Mouse (Mus musculus): ENCODE results near the gene Efs. TPM values are rescaled to one million over a fixed set of nuclear protein-coding genes. Genes with fewer than 3 reads are reported as not detected.

Gene Efs
- polyA plus RNA-seq, 1 experiment from 2014 or later, result 52.2 TPM

DNA sequence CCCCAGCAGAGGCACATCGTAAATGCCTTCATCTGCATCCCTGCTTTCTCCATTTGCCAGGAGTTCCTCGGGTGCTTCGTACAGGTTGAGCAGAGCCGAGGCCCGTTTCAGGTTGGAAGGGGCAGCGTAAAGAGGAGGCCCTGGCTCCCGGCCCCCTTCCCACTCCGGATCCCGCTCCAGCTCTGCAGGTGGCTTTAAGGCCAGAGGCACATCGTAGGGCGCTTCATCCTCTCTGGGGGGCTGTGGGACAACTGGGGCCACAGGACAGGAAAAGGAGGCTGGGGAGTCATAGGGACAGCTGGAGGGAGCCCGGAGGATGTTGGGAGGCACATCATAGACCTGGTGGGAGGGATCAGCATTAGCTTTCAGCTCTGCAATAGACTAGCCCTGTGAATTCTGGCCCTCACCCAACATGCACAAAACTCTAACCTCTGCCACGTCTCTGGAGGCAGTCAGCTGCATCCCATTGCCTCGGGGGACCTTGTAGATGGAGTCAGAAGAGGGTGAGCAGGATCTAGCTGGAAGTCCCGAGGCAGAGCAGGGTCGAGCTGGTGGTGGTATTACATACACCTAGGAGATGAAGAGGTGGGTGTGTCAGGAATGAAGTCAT is 5.7 kb downstream of the Efs start:
- Histone ChIP-seq H3K4me1 (ENCODE audit: control insufficient read depth, insufficient read depth, low read length) (peaks cover 10% of the 10 kb centered on the region; the same call in 1 of the 2 replicates), H3K9ac (ENCODE audit: low read depth, low read length) (no peak overlapping the region), H3K4me2 (ENCODE audit: low read depth, low read length) (no peak overlapping the region), H3K27ac (replicated peaks; ENCODE audit: low read depth, low read length) (no peak overlapping the region), H3K4me3 (ENCODE audit: low read depth, low read length) (no peak overlapping the region), H3K27me3 (replicated peaks; ENCODE audit: control insufficient read depth, insufficient read depth, low read length) (no peaks in the 10 kb centered on the region), H3K36me3 (ENCODE audit: control insufficient read depth, insufficient read depth, low read length) (peaks cover 79% of the 10 kb centered on the region), H3K9me3 (ENCODE audit: control insufficient read depth, low read length) (peaks cover 17% of the 10 kb centered on the region)
- 92% methylated on average over 15 of the region's 16 CpGs for whole genome bisulfite sequencing
- no peak for ATAC-seq (ENCODE audit: low read depth)
- DNase-seq (ENCODE audit: low spot score), result no peak

DNA sequence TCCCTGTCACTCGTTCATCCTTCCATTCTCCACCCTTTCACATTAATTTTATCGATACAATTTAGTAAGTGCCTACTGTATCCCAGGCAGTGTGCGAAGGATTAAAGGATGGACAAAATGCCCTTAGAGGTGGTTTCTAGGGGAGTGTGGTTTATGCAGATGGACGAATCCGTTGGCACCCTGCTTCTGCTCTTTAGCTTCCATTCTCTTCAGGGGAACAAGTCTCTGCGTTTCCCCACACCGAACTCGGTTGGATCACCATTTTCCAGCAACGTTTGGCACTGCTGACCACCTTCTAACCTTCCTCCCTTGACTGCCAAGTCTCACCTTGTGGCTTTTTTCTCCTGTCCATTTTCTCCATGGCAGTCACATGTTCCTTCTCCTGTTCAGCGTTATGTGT is 12.6 kb downstream of the Efs start:
- Histone ChIP-seq H3K4me3 (ENCODE audit: low read depth, low read length) (peak overlapping the region; percentile 79), H3K36me3 (ENCODE audit: control insufficient read depth, insufficient read depth, low read length) (peaks cover 67% of the 10 kb centered on the region)
- 14% methylated on average over 10 of the region's 10 CpGs for WGBS

DNA sequence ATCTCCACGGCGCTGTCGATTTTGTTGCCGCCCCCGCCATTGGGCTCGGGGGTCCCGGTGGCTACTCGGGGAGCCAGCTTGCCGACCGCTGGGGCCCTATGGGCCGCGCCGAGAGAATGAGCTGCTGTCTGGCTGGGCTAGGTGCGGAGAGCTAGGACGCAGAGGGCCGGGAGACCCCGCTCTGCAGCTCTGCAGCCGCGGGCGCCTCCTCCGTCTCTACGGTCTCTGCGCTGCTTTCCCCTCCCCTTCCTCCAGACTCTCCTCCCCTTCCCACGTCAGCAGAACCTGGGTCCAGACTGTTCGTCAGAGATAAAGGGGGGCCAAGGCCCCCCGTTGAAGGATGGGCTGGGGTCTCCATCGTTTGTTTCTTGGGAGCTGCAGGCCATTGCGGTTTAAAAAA is 13.0 kb downstream of the Efs start, which contains the start of gene Slc22a17:
Gene Slc22a17 (minus strand): TSS at position 247 of the 400 bp plus-strand sequence.
- under 1% methylated on average over 27 of the region's 28 CpGs for WGBS
- peak; percentile 95 for DNase-seq (ENCODE audit: low spot score)
- peak within 1 kb of the TSS; percentile 96 for H3K4me2 ChIP-seq (ENCODE audit: low read depth, low read length)

More for the DNA sequence above, 12.6 kb downstream of the Efs start:
- peaks cover 9% of the 10 kb centered on the region for H3K4me1 ChIP-seq (ENCODE audit: control insufficient read depth, insufficient read depth, low read length)
- peak overlapping the region; percentile 89 for H3K9ac ChIP-seq (ENCODE audit: low read depth, low read length)
- no peaks in the 10 kb centered on the region for H3K9me3 ChIP-seq (ENCODE audit: control insufficient read depth, low read length)
- H3K27ac ChIP-seq (replicated peaks; ENCODE audit: low read depth, low read length), result peak overlapping the region; percentile 82
- H3K4me2 ChIP-seq (ENCODE audit: low read depth, low read length), result peak overlapping the region; percentile 96
- ATAC-seq (ENCODE audit: low read depth) (no peak), DNase-seq (ENCODE audit: low spot score) (no peak)
- no peaks in the 10 kb centered on the region for H3K27me3 ChIP-seq (replicated peaks; ENCODE audit: control insufficient read depth, insufficient read depth, low read length)

DNA sequence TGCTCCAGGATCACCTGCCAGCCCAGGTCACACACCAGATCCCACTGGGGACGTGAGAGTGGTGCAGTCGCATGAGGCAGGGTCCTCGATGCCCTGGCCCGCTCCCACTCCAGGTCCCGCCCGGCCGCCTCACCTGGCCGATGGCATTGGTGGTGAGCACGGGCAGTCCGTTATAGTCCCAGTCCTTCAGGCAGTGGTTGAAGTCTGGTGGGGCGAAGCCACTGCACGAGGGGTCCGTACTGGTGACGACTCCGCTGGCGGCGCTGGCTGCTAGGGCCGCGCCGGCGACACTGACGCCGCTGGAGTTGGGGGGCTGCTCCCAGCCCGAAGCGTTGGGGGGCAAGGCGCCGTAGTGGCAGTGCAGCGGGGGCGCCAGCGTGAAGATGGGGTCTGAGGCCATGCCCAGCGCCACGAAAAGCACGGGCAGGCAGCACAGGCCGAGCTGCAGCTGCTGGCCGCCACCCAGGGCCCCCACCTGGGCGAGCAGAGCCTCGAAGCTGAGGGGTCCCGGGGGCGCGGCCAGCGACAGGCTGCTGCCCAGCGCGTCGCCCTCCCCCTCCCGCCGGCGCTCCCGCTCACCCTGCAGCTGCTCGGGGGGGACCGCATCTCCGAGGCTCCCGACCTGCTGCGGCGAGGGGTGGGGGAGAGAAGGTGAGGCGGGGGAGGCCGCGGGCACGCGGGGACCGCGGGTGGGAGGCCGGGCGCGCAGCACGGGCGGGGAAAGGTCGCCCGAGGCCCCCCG is 13.6 kb downstream of the Efs start:
- peak; percentile 41 for ATAC-seq (ENCODE audit: low read depth)
- Histone ChIP-seq H3K9ac (ENCODE audit: low read depth, low read length) (peak overlapping the region; percentile 89), H3K4me3 (ENCODE audit: low read depth, low read length) (peak overlapping the region; percentile 79), H3K27ac (replicated peaks; ENCODE audit: low read depth, low read length) (peak overlapping the region; percentile 82), H3K9me3 (ENCODE audit: control insufficient read depth, low read length) (no peaks in the 10 kb centered on the region), H3K27me3 (replicated peaks; ENCODE audit: control insufficient read depth, insufficient read depth, low read length) (no peaks in the 10 kb centered on the region), H3K36me3 (ENCODE audit: control insufficient read depth, insufficient read depth, low read length) (peaks cover 67% of the 10 kb centered on the region), H3K4me2 (ENCODE audit: low read depth, low read length) (peak overlapping the region; percentile 96), H3K4me1 (ENCODE audit: control insufficient read depth, insufficient read depth, low read length) (peaks cover 9% of the 10 kb centered on the region)
- WGBS, result 3% methylated on average over 33 of the region's 69 CpGs
- DNase-seq (ENCODE audit: low spot score), result peak; percentile 39

More for the DNA sequence above, 13.0 kb downstream of the Efs start, which contains the start of gene Slc22a17:
- peak; percentile 95 for ATAC-seq (ENCODE audit: low read depth)
- Histone ChIP-seq H3K27me3 (replicated peaks; ENCODE audit: control insufficient read depth, insufficient read depth, low read length) (no peaks in the 10 kb centered on the region), H3K36me3 (ENCODE audit: control insufficient read depth, insufficient read depth, low read length) (peaks cover 67% of the 10 kb centered on the region), H3K4me3 (ENCODE audit: low read depth, low read length) (peak within 1 kb of the TSS; percentile 79), H3K27ac (replicated peaks; ENCODE audit: low read depth, low read length) (peak within 1 kb of the TSS; percentile 82), H3K9ac (ENCODE audit: low read depth, low read length) (peak within 1 kb of the TSS; percentile 89), H3K9me3 (ENCODE audit: control insufficient read depth, low read length) (no peaks in the 10 kb centered on the region), H3K4me1 (ENCODE audit: control insufficient read depth, insufficient read depth, low read length) (peaks cover 9% of the 10 kb centered on the region)

DNA sequence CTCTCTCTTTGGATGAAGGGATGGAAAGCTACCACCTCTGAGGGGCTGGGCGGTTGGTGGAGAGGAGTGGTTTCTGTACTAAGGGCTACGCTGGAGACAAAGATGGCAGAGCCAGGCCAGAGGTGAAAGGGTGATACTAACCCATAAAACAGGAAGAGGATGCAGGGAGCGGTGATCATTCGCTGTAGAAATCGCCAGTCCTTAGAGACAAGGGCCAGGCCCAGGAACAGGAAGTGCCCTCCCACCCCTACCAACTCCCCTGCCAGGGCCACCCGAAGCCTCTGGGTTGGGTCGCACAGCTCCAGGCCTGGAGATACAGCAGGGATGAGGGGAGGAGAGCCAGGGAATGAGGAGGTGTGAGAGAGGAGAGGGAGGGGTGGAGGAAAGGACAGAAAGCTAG is 17.2 kb downstream of the Efs start:
- peaks cover 9% of the 10 kb centered on the region for H3K4me1 ChIP-seq (ENCODE audit: control insufficient read depth, insufficient read depth, low read length)
- no peak overlapping the region for H3K27ac ChIP-seq (replicated peaks; ENCODE audit: low read depth, low read length)

DNA sequence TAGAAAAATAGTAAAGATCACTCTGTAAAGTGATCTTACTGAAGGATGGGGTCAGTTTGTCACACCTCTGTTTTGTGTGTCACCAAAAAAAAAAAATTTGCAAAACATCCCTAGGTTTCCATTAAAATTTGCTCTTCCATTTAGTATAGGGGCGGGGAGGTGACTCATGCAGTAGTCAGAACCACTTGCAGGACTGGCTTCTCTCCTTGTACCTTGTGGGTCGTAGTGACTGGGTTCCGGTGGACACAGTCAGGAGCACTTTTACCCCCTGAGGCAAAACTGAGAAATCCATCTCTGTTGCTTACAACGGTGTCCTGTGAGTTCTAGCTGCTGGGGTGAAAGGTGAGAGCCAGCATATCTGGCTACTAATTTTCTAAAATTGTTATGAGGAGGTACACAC is 22.3 kb downstream of the Efs start:
- H3K4me3 ChIP-seq (ENCODE audit: low read depth, low read length), result no peak overlapping the region
- 84% methylated on average over 4 of the region's 4 CpGs for WGBS
- no peaks in the 10 kb centered on the region for H3K27me3 ChIP-seq (replicated peaks; ENCODE audit: control insufficient read depth, insufficient read depth, low read length)
- DNase-seq (ENCODE audit: low spot score) (no peak), ATAC-seq (ENCODE audit: low read depth) (no peak)
- no peak overlapping the region for H3K27ac ChIP-seq (replicated peaks; ENCODE audit: low read depth, low read length)
- no peaks in the 10 kb centered on the region for H3K4me1 ChIP-seq (ENCODE audit: control insufficient read depth, insufficient read depth, low read length)
- H3K36me3 ChIP-seq (ENCODE audit: control insufficient read depth, insufficient read depth, low read length), result peaks cover 41% of the 10 kb centered on the region
- H3K9me3 ChIP-seq (ENCODE audit: control insufficient read depth, low read length), result no peaks in the 10 kb centered on the region
- H3K4me2 ChIP-seq (ENCODE audit: low read depth, low read length), result no peak overlapping the region
- H3K9ac ChIP-seq (ENCODE audit: low read depth, low read length), result no peak overlapping the region

More for the DNA sequence above, 17.2 kb downstream of the Efs start:
- Histone ChIP-seq H3K27me3 (replicated peaks; ENCODE audit: control insufficient read depth, insufficient read depth, low read length) (no peaks in the 10 kb centered on the region), H3K4me2 (ENCODE audit: low read depth, low read length) (no peak overlapping the region), H3K9me3 (ENCODE audit: control insufficient read depth, low read length) (no peaks in the 10 kb centered on the region), H3K9ac (ENCODE audit: low read depth, low read length) (peak overlapping the region; percentile 8; the same call in 1 of the 2 replicates), H3K4me3 (ENCODE audit: low read depth, low read length) (no peak overlapping the region), H3K36me3 (ENCODE audit: control insufficient read depth, insufficient read depth, low read length) (peaks cover 63% of the 10 kb centered on the region)
- ATAC-seq (ENCODE audit: low read depth), result no peak
- WGBS, result 88% methylated on average over 7 of the region's 7 CpGs
- no peak for DNase-seq (ENCODE audit: low spot score)

DNA sequence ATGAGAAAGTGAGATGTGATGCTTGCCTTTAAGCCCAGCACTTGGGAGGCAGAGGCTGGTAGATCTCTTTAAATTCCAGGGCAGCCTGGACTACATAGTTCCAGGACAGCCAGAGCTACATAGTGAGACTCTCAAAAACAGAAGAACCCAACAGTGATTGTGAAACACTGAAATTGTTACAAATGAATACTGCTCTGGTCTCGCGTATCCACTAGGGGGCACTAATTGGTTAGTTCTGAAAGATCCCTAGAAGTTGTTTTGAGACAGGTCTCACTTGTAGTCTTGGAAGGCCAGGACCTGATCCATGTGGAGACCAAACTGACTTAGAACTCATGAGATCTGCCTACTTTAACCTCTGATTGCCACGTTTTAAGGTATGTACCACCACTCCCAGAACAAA is 25.5 kb downstream of the Efs start:
- H3K27ac ChIP-seq (replicated peaks; ENCODE audit: low read depth, low read length), result no peak overlapping the region
- peaks cover 44% of the 10 kb centered on the region for H3K36me3 ChIP-seq (ENCODE audit: control insufficient read depth, insufficient read depth, low read length)

DNA sequence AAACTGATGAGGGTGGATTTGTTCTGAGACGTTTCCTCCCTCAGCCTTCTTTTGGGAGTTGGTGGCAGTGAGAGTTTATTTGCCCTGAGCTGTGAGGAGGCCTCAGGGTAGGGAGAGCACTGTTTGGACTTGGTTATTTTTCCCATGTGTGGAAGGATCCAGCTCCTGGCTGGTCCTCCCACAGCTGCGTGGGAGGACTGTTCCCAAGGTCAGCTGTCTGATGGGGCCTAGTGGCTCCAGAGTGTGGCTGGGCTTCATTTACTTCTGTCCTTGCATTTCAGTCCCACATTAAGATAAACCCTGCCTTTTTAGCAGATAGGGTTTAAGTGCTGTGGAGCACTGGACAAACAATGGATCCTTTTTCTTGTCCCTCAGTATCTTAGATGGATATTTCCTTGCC is 28.5 kb downstream of the Efs start:
- 39% methylated on average over 2 of the region's 2 CpGs for WGBS
- no peak overlapping the region for H3K27ac ChIP-seq (replicated peaks; ENCODE audit: low read depth, low read length)

More for the DNA sequence above, 25.5 kb downstream of the Efs start:
- 0% methylated on average over 3 of the region's 3 CpGs for WGBS
- ATAC-seq (ENCODE audit: low read depth), result peak; percentile 70
- no peak overlapping the region for H3K9ac ChIP-seq (ENCODE audit: low read depth, low read length)
- peak; percentile 93 for DNase-seq (ENCODE audit: low spot score)
- no peaks in the 10 kb centered on the region for H3K9me3 ChIP-seq (ENCODE audit: control insufficient read depth, low read length)
- H3K4me3 ChIP-seq (ENCODE audit: low read depth, low read length), result no peak overlapping the region
- no peak overlapping the region for H3K4me2 ChIP-seq (ENCODE audit: low read depth, low read length)
- no peaks in the 10 kb centered on the region for H3K27me3 ChIP-seq (replicated peaks; ENCODE audit: control insufficient read depth, insufficient read depth, low read length)
- no peaks in the 10 kb centered on the region for H3K4me1 ChIP-seq (ENCODE audit: control insufficient read depth, insufficient read depth, low read length)

More for the DNA sequence above, 28.5 kb downstream of the Efs start:
- H3K9ac ChIP-seq (ENCODE audit: low read depth, low read length), result no peak overlapping the region
- H3K36me3 ChIP-seq (ENCODE audit: control insufficient read depth, insufficient read depth, low read length), result peaks cover 40% of the 10 kb centered on the region
- H3K4me1 ChIP-seq (ENCODE audit: control insufficient read depth, insufficient read depth, low read length), result no peaks in the 10 kb centered on the region
- no peak overlapping the region for H3K4me2 ChIP-seq (ENCODE audit: low read depth, low read length)
- no peaks in the 10 kb centered on the region for H3K9me3 ChIP-seq (ENCODE audit: control insufficient read depth, low read length)
- no peak for ATAC-seq (ENCODE audit: low read depth)
- DNase-seq (ENCODE audit: low spot score), result no peak
- H3K27me3 ChIP-seq (replicated peaks; ENCODE audit: control insufficient read depth, insufficient read depth, low read length), result no peaks in the 10 kb centered on the region
- H3K4me3 ChIP-seq (ENCODE audit: low read depth, low read length), result no peak overlapping the region
